Mouse (Mus musculus) embryo, embryonic 10.5 days (tissue): Measurements from ENCODE around the gene Ephx3.

Source experiments
- DNase-seq: peaks from one replicate; pipeline ENCODE4 v3.0.0-alpha.2; 2015; ENCODE audit warnings: low spot score

Gene Ephx3

DNA sequence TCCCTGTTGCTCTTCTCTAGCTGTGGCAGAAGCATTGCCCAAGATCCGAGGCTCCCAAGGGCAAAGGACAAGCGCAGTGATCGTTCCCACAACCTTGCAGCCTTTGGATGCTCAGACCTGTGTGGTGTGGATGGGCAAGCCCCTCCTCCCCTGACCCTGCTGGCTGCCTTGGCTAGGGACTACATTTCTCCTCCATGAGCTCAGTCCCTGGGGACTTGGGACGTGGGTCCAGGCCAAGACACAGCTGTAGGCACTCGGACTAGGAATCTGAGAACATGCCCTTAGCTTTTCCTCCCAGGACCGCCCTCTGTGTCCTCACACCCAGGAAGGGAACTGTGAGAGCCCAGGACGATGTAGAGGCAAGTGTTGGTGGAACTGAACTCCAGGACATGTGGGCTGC is 16.2 kb downstream of the Ephx3 start:
- DNase-seq = no peak

GRCm38 (mm10) chr17:32172485-32172884 is 16.9 kb downstream of the Ephx3 start:
- DNase-seq = no peak

GRCm38 (mm10) chr17:32169518-32170225 is 19.7 kb downstream of the Ephx3 start:
- no peak for DNase-seq

DNA sequence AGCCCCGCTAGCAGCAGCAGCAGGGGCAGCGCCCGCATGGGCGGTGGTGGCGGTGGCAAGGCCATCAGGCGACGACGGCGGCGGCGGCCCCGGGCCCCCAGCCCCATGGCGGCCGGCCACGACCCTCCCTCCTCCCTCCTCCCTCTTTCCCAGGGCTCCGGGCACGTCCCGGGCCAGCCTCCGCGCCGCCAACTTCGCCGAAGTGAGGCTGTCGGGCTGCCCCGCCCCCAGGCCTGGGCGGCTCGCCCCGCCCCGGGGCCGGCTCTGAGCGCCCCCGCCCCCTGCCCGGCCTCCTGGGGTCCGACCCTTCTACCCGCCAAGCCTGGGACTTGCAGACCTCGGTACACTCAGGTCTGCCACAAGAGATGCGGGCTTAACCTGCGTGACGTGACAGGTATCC is 22.7 kb downstream of the Ephx3 start, which contains the start of gene Notch3:
Gene Notch3, minus strand, starts transcription at position 166 of the 400 bp plus-strand sequence.
- DNase-seq = peak; percentile 90

DNA sequence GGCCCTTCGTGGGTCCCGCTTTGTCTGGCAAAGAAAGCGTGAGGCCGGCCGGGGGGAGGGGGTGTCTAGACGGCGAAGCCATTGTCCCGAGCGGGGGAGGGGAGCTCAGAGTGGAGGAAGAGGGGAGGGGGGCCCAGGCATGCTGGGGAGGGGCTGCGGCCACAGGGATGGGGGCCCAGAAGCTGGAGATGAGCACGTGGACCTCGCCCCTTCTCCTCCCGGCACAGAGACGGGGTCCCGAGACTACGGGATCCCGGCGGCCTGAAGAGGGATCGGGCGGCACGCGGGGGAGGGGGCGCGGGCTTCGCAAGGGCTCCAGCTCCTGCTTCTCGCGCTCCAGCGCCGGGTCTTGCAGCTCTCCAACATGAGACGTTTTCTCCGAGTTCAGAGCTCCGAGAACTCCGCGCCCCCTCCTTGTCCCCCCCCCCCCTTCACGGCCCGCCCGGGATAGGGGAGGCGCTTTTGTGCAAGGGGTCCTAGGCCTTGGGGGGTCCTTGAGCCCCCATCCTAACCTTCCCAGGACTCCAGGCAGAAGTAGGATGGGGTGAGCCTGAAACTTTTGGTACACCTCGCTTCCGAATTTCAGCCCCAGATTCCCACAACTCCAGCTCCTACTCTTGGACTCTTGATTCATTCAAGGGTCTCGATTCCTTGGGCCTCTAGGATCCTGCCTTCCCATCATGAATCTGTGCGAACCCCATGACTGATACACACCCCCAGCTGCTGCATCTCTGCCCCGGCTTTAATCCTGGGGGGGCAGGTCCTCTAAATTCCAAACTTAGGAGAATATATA is 23.4 kb downstream of the Ephx3 start:
- DNase-seq = peak; percentile 93

GRCm38 (mm10) chr17:32165266-32165802 is 24.0 kb downstream of the Ephx3 start:
- DNase-seq = no peak

GRCm38 (mm10) chr17:32164780-32165179 is 24.6 kb downstream of the Ephx3 start:
- no peak for DNase-seq

GRCm38 (mm10) chr17:32163910-32164650 is 25.3 kb downstream of the Ephx3 start:
- no peak for DNase-seq

- DNase-seq = peak; percentile 77
These were observed 27.1 kb downstream of the Ephx3 start for GRCm38 (mm10) chr17:32162112-32162850.

GRCm38 (mm10) chr17:32160882-32161281 is 28.5 kb downstream of the Ephx3 start:
- DNase-seq = no peak

- no peak for DNase-seq
These were observed 30.5 kb downstream of the Ephx3 start for GRCm38 (mm10) chr17:32158841-32159240.

DNA sequence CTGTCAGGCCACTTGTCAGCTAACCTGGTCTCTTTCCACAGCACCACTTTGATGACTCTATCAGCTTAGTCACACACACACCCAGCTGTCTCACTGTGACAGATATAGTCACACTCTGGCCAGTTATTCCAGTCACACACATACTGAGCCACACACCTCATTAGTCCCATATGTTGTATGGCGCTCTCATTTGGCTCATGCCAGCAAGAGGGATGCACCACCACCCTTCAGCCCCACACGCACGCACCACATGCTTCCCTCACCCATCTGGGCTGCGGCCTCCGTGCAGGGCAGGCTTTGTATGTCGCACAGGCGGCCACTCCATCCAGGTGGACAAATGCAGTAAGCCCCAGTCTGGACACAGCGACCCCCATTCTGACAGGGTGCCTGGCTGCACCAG is 42.6 kb downstream of the Ephx3 start:
- no peak for DNase-seq

- peak; percentile 87 for DNase-seq
These were observed 46.2 kb downstream of the Ephx3 start for GRCm38 (mm10) chr17:32142907-32143854.

DNA sequence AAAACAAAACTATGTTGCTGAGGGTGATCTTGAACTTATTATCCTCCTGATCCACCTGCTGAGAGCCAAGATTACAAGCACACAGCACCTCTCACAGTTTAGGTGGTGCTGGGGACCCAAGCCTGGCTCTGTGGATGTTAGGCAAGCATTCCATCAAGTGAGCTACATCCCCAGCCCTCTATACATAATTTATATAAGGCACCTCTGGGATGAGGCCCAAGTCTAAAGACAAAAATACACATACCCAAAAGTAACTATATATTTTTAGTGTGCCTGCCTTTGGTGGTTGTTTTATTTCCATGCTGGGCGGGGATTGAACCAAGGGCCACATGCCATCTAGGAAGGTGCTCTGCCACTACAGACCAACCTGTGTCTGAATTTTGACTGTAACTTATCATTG is 47.1 kb downstream of the Ephx3 start:
- DNase-seq = no peak
